Comparison of ENCODE assay signal across 11 mouse cellular contexts in the genomic region with DNA sequence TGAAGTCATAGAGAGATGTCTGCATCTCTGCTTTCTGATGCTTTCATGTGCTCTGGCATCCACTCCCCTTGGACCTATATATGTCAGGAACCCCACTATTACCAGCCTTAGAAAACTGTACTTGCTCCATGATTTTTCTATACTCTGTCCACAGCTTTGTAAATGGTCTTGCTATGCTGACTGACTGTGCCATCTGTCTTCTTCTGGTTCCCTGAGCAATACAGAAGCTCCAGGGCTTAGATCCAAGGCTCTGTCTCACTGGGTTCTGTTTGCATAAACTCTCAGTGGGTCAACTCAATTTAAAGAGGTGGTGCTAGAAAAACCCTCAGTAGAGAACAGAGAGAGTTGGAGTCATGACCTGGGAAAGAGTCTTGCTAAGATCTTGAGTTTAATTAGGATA.
"Had no signal": no experiment of that assay in that cellular context is flagged by ENCODE, and none has a peak within 500 bp of the region (broad histone marks: within the 10 kb centered on the region; RNA-seq: fewer than 3 reads in every experiment).

No protein-coding gene starts in this region.

- H3K27me3 ChIP-seq: limb, embryonic 12.5 days; midbrain, embryonic 13.5 days had no signal

- H3K27ac ChIP-seq: layer of hippocampus, adult 2 months; limb, embryonic 12.5 days; liver, embryonic 14.5 days; midbrain, embryonic 13.5 days had no signal

- H3K9me3 ChIP-seq: limb, embryonic 12.5 days; midbrain, embryonic 13.5 days had no signal

- H3K4me1 ChIP-seq: limb, embryonic 12.5 days; midbrain, embryonic 13.5 days had no signal

- ATAC-seq: midbrain, embryonic 13.5 days had no signal

- H3K4me3 ChIP-seq: layer of hippocampus, adult 2 months; limb, embryonic 12.5 days; midbrain, embryonic 13.5 days; myocyte had no signal

- H3K9ac ChIP-seq: limb, embryonic 12.5 days; liver, embryonic 14.5 days; midbrain, embryonic 13.5 days had no signal

- H3K36me3 ChIP-seq: limb, embryonic 12.5 days; midbrain, embryonic 13.5 days had no signal

- DNase-seq: kidney, postnatal 10 days; kidney, postnatal 4 days; lung, adult 18-20 months; right cerebral cortex, postnatal 4 days; spleen, adult 18-20 months; thymus, postnatal 4 days had no signal

- H3K4me2 ChIP-seq: limb, embryonic 12.5 days; midbrain, embryonic 13.5 days had no signal
